Mouse (Mus musculus) G1E-ER4 (cell line): ENCODE measurements around the gene Mllt6. TPM values are rescaled to one million over a fixed set of nuclear protein-coding genes. Genes with fewer than 3 reads are reported as not detected.

Experiments
- GATA1 ChIP-seq: IDR thresholded peaks from one replicate; pipeline ENCODE4 v1.8.0; 2012; ENCODE audit warnings: low read length, inconsistent platforms
- polyA plus RNA-seq: library from polyadenylated mRNA; stranded (reverse); fragments of >175 nt; gene quantifications from 2 replicates; pipeline ENCODE4 v1.2.3, GENCODE M21; 2012

The Mllt6 gene
- polyA plus RNA-seq, result 42.2 and 42.3 TPM in 2 replicates

- no peak for TF ChIP-seq GATA1
Measured at GRCm38 (mm10) chr11:97662893-97663527, at the start of gene Mllt6. Mllt6 (plus strand) TSS chr11:97663414.

GRCm38 (mm10) chr11:97615276-97615675 lies 47.9 kb upstream of the Mllt6 start:
- TF ChIP-seq GATA1, result no peak

GRCm38 (mm10) chr11:97618368-97618767 lies 44.8 kb upstream of the Mllt6 start:
- TF ChIP-seq GATA1, result no peak

GRCm38 (mm10) chr11:97619391-97619795 lies 43.8 kb upstream of the Mllt6 start:
- TF ChIP-seq GATA1, result no peak

- no peak for TF ChIP-seq GATA1
Measured at GRCm38 (mm10) chr11:97622440-97622839, 40.8 kb upstream of the Mllt6 start.

- TF ChIP-seq GATA1, result no peak
Measured at GRCm38 (mm10) chr11:97623166-97623565, 40.0 kb upstream of the Mllt6 start.

GRCm38 (mm10) chr11:97625551-97625950 lies 37.7 kb upstream of the Mllt6 start:
- no peak for TF ChIP-seq GATA1

GRCm38 (mm10) chr11:97626431-97626830 lies 36.8 kb upstream of the Mllt6 start:
- no peak for TF ChIP-seq GATA1

GRCm38 (mm10) chr11:97626850-97627249 lies 36.4 kb upstream of the Mllt6 start:
- TF ChIP-seq GATA1, result no peak

- no peak for TF ChIP-seq GATA1
Measured at GRCm38 (mm10) chr11:97627556-97628302, 35.5 kb upstream of the Mllt6 start.

GRCm38 (mm10) chr11:97628303-97628567 lies 35.0 kb upstream of the Mllt6 start:
- no peak for TF ChIP-seq GATA1

GRCm38 (mm10) chr11:97628568-97629518 lies 34.4 kb upstream of the Mllt6 start:
- no peak for TF ChIP-seq GATA1

- TF ChIP-seq GATA1, result no peak
Measured at GRCm38 (mm10) chr11:97629576-97629975, 33.6 kb upstream of the Mllt6 start, which contains the start of gene Epop. Epop (minus strand) TSS chr11:97629702.

- TF ChIP-seq GATA1, result no peak
Measured at GRCm38 (mm10) chr11:97631046-97631445, 32.2 kb upstream of the Mllt6 start.

GRCm38 (mm10) chr11:97631500-97631899 lies 31.7 kb upstream of the Mllt6 start:
- TF ChIP-seq GATA1, result no peak

- TF ChIP-seq GATA1, result no peak
Measured at GRCm38 (mm10) chr11:97631938-97632337, 31.3 kb upstream of the Mllt6 start.
